Mouse (Mus musculus) bone marrow, adult 2 months (tissue): ENCODE measurements around the gene 9130213A22Rik. TPM values are rescaled to one million over a fixed set of nuclear protein-coding genes. Genes with fewer than 3 reads are reported as not detected.
"Not testable (repeated sequence)": the region's sequence is repeated elsewhere in the genome, so short reads cannot be mapped to it uniquely, and the experiment has no call there.

ENCODE experiments used
- H3K27ac ChIP-seq: fragments of 200-500 bp; 2 replicates; pipeline ENCODE4 v1.5.1; 2012; ENCODE audit warnings: low read depth, mild to moderate bottlenecking, control low read depth, inconsistent platforms, low read length; ENCODE audit not compliant: control insufficient read depth, poor library complexity, insufficient read depth
- H3K4me1 ChIP-seq: fragments of 200-500 bp; 2 replicates; pipeline ENCODE4 v1.6.1; 2011; ENCODE audit warnings: low read length; ENCODE audit not compliant: control insufficient read depth, insufficient read depth
- H3K4me3 ChIP-seq: fragments of 200-500 bp; replicated peaks from 2 replicates; pipeline ENCODE3; 2011; ENCODE audit warnings: mild to moderate bottlenecking, low read depth, low read length, control low read depth; ENCODE audit not compliant: control insufficient read depth
- CTCF ChIP-seq: fragments of 200-500 bp; IDR thresholded peaks from 2 replicates; pipeline ENCODE4 v1.5.1; 2011; ENCODE audit warnings: low read length, control low read depth; ENCODE audit not compliant: control insufficient read depth, insufficient read depth
- POLR2A ChIP-seq: fragments of 200-500 bp; IDR thresholded peaks from 2 replicates; pipeline ENCODE4 v1.6.1; 2011; ENCODE audit warnings: low read depth, mild to moderate bottlenecking, control low read depth, low read length, borderline replicate concordance; ENCODE audit not compliant: control insufficient read depth
- WGBS: fragments of 180-500 bp; shearing (Covaris S2); methylation state at CpG from one replicate; pipeline ENCODE4 v1.1.7; 2018; 5-methylcytosine and 5-hydroxymethylcytosine counted together
- polyA plus RNA-seq: library from polyadenylated mRNA; stranded (reverse); fragments of >200 nt; gene quantifications from 2 replicates; pipeline ENCODE4 v1.2.4, GENCODE M21; 2011; ENCODE audit warnings: low replicate concordance; ENCODE audit not compliant: missing spikeins, insufficient read depth, insufficient read length

9130213A22Rik gene
- polyA plus RNA-seq, 1 experiment: not detected

DNA sequence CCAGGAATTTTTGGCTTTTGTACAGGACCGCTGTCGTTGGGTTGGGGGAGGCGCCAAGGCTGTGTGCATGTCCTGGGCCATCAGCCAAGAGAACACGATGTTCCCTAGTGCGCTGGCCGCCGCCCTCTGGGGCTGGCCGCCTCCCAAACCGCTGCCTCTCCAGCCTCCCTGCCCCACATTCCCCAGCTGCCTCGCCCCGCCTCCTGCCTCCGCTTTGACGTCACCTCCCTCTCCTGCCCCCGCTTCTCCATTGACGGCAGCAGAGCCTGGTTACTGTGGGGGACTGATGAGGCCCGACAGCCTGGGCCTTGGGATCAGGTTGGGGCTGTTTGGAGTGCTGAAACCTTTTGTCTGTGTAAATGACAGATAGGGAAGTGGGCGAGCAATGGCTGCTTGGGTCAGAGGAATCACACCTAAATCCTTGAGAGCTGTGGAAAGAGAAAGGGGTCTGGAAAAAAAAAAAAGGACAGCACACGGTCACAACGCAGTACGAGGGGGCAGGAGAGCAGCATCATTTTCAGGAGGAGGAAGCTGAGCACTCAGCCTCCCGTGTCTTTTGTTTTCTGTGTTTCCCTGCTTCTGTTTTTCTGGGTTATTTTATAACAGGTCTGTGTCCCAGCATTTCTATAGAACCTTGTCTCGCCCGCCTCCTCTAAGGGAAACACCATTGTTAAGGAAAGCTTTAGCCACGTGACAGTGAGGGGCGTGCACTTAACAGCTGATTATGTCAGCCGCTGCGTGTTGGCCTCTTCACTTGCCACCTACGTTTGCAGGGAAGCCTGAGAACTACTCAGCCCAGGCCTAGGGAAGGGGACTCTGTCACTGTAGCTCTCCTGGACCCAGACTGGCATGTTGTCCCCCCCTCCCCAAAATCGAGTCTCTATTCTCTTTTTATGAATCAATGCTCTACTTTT, 25.1 kb downstream of the 9130213A22Rik start:
- 1% methylated on average over 29 of the region's 29 CpGs for WGBS
- Histone ChIP-seq H3K4me3 (peak overlapping the region; percentile 40), H3K27ac (peak overlapping the region; percentile 81), H3K4me1 (peaks cover 13% of the 10 kb centered on the region; the same call in 1 of the 2 replicates)
- TF ChIP-seq CTCF (no peak), POLR2A (peak; percentile 67; the same call in 1 of the 2 replicates)

- 12% methylated on average over 9 of the region's 9 CpGs for WGBS
- no peak; the same call in 1 of the 2 replicates for TF ChIP-seq CTCF
- TF ChIP-seq POLR2A: no peak
- peak overlapping the region; percentile 81 for H3K27ac ChIP-seq
- peak overlapping the region; percentile 80 for H3K4me3 ChIP-seq
- H3K4me1 ChIP-seq: peaks cover 13% of the 10 kb centered on the region; the same call in 1 of the 2 replicates
These were observed 25.9 kb downstream of the 9130213A22Rik start for GRCm38 (mm10) chr11:69096360-69096986.

DNA sequence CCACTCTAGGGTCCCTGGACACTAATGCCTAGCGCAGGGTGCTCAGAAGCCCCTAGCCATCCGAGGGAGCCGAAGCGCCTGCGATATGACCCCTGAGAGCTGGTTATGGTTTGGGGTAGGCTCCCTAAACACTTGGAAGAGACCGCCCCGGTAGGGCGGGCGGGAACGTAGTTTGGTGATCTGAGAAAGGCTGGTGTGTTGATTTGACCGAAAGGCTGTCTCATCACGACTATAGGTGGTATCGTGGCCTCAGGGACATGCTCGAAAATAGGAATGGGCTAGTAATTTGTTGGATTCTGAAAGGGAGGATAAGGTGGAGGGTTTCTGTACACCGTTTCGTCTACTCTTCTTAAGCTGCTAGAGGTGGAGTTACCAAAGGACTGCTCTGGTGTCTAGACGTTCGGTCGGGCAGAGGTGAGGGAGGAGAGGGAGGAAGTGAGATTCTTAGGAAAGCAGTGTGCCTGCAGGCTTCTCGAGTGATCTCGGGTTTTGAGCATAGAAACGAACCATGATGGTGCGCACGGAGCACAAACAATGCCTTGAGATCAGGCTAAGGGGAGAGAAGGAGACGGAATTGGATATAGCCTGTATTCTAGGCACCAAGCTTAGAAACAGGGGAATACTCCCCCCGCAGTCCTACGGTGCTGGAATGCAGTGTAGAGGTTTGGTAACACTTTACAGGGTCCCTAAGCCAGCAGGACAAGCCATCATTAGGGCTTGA, 26.7 kb downstream of the 9130213A22Rik start:
- WGBS: 1% methylated on average over 27 of the region's 27 CpGs
- H3K4me1 ChIP-seq: peaks cover 10% of the 10 kb centered on the region; the same call in 1 of the 2 replicates

DNA sequence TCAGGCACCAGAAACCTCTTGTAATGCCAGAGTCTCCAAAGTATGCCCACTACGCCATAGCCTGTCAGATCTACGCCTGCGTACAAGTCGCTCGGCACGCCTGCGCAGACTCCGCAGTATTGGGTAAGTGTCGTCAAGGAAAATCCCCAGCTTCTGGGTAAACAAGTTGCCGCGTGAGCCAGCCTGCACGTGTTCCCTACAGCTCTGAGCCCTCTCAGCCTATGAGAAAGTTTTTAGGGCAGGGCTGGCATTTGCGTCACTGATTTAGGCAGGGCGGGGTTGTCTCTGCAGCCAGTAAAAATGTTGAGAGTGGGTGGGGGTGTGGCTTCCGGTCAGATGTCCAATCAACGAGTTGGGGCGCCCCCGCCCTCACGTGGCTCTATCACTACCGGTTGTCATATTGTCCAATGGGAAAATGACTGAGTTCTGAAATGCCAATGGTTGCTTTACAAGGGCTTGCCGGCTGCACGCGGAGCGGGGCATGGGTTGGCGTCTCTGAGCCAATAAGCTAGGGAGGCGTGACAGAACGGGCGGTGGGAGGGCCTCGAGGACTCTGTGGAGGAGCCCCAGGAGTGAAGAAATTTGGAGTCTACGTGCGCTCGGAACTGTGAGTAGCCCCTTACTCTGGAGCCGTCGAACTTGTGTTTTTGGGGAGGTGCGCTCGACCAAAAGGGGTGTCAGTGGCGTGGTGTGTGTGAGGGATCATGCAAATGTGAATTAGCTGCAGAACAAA, 27.5 kb downstream of the 9130213A22Rik start, which contains the start of gene Per1:
Gene Per1 (plus strand): TSS at position 521 of the 733 bp plus-strand sequence.
- peak within 1 kb of the TSS; percentile 91 for H3K27ac ChIP-seq
- under 1% methylated on average over 37 of the region's 37 CpGs for WGBS
- peak within 1 kb of the TSS; percentile 80 for H3K4me3 ChIP-seq
- H3K4me1 ChIP-seq: peaks cover 10% of the 10 kb centered on the region; the same call in 1 of the 2 replicates
- peak; percentile 58 for TF ChIP-seq POLR2A
- no peak for TF ChIP-seq CTCF

More for the DNA sequence above, 26.7 kb downstream of the 9130213A22Rik start:
- Histone ChIP-seq H3K4me3 (peak overlapping the region; percentile 80), H3K27ac (peak overlapping the region; percentile 91)
- no peak for TF ChIP-seq CTCF
- no peak for TF ChIP-seq POLR2A

DNA sequence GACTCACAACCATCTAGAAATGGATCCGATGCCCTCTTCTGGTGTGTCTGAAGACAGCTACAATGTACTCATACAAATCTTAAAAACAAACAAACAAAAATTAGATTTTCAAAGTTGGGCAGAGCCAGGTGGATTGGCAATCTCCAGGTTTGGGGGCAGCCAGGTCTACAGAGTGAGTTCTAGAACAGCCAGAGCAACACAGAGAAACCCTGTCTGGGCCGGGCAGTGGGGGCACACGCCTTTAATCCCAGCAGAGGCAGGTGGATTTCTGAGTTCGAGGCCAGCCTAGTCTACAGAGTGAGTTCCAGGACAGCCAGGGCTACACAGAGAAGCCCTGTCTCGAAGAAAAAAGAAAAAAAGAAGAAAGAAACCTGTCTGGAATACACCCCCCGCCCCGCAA, 28.5 kb downstream of the 9130213A22Rik start:
- H3K4me3 ChIP-seq, H3K27ac ChIP-seq: not testable (repeated sequence)
- peaks cover 13% of the 10 kb centered on the region; the same call in 1 of the 2 replicates for H3K4me1 ChIP-seq
- 90% methylated on average over 7 of the region's 7 CpGs for WGBS

GRCm38 (mm10) chr11:69092871-69093270, 29.5 kb downstream of the 9130213A22Rik start:
- no peak overlapping the region for H3K4me3 ChIP-seq
- 59% methylated on average over 4 of the region's 4 CpGs for WGBS
- no peak for TF ChIP-seq CTCF
- no peak for TF ChIP-seq POLR2A
- peaks cover 6% of the 10 kb centered on the region; the same call in 1 of the 2 replicates for H3K4me1 ChIP-seq
- H3K27ac ChIP-seq: no peak overlapping the region

GRCm38 (mm10) chr11:69092386-69092751, 30.0 kb downstream of the 9130213A22Rik start:
- H3K4me1 ChIP-seq: peaks cover 3% of the 10 kb centered on the region; the same call in 1 of the 2 replicates
- 3% methylated on average over 3 of the region's 3 CpGs for WGBS

More at GRCm38 (mm10) chr11:69092386-69092751, 30.0 kb downstream of the 9130213A22Rik start:
- Histone ChIP-seq H3K4me3 (no peak overlapping the region), H3K27ac (no peak overlapping the region)
- no peak for TF ChIP-seq POLR2A
- TF ChIP-seq CTCF: peak; percentile 76
